Mouse (Mus musculus) frontal cortex, postnatal 36 days (tissue): Measurements from ENCODE around the gene Veph1.

Experiments
- DNase-seq, 2 experiments: peaks; one replicate each; pipeline ENCODE4 v3.0.0; 2022; ENCODE audit warnings: low spot score in 2 of 2

Veph1 gene

GRCm38 (mm10) chr3:66296545-66296944 is at the start of gene Veph1:
TSS of gene Veph1 (minus strand) at chr3:66296837.
- no peak for DNase-seq

DNA sequence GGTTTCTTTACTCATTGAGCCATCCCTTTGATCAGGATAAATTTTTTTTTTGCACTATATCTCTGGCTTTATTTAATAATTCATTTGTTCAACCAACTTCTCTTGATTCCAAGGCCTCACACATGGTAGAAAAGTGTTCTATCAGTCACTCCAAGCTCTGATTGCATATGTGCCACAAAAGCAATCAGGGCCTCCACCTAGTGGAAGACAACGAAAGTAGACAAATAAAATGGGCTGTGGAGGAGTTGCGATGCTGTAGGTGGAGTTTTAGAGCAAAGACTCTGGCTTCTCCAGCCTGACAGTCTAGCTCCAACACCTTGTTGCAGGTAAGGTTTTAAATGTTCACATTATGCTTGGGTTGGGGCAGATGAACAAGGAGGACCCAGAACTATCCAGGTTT is 44.1 kb upstream of the Veph1 start:
- DNase-seq = no peak

DNA sequence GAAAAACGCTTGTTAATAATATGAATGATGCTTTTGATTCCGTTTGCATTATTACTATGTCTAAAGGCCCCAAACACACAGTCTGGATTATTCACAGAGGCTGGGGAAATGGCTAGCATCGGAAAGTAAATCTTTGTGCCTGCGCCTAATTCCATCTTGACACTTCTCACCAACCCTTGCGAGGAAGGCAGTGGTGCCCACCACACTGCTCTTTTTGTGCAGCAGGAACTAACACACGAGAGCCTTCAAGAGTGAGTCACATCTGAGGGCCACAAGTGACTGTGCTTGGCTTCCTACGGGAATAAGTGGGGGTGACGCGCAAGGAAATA is 35.7 kb upstream of the Veph1 start:
- DNase-seq = no peak

DNA sequence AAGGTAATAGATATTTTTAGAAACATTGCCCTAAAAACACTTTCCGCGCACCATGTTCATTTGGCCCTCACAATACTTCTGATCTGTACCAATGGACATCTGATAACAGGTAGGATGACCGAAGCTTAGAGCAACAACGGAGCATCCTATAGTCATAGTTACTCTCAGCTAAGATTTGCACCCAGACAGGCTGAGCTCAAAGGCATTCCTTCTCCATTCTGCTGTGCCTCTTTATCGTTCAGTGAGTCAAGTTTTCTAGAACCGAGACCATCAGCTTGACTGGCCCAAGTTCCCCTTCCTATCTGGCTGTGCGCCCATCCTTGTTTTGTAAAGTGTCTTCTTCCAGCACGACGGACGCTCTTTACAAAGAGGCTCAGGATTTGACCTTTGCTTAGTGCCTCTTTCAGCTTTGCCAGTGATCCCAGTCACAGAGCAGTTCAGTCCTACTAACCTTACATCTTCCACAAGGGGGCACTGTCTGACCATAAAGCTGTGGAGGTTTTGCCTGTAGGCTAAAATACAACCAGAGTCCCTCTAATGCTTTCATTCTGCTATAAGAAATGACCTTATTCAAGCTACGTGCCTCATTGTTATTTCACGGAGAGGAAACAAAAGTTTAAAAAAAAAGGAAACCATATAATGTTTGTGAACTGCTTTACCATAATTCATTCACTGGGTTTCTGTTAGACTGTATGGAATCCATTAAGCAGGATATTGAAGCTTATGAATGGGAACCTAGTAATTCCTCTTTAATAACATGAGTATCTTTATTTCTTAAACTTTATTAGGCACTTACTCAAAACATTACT is 35.2 kb upstream of the Veph1 start:
- peak; percentile 52 to 68 for DNase-seq

DNA sequence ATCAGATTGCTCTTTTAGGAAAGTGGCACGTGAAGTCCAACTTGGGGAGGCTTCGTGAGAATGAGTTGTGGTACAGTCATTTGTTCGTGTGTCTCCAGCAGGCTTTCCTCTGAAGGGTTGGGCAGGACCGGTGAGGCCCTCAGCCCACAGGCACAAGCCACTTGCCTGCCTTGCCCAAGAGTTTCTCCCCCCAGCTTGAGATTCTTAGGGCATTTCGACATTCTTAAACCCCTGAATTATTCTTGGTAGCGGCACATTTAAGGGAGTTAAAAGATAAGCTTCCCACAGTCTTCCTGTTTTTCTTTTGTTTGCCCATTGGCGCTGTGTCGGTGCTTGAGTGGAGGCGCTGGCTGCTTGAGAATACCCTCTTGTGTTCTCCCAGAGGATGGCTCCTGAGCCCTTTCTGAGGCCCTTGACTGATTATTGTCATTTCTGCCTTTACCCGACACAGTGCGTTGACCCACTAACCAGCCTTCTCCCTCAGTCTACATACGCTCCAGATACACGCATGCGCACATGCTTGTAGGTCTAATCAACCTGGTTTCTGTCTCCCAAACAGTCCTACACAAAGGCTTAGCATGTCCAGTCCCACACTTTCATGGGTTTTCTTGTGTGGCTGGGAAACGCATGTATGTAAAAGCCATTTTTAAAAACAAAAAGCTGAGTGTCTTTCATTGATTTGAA is 34.4 kb upstream of the Veph1 start:
- DNase-seq = no peak

- DNase-seq = no peak
These were observed 29.6 kb upstream of the Veph1 start for GRCm38 (mm10) chr3:66325962-66326834.

DNA sequence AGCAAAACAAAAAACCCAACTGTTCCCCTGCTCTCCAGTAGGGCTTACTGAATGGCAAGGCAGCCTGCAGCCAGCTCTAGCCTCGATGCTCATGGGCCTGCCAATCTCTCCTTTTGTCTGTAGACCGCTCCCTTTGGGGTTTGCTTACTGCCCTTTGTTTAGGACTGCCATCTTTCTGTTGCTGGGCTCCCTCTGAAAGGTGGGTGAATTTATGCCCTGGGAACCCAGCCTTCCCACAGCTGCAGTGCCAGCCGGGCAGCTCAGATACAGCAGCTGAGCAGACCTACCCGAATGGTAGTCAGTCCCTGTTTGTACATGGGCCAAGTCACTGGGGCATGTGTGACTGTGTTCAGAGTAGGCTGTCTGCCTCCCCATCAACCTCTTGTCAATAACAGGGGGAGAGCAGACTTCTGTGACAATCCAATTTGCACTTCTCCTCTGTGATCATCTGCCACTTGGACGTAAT is 28.9 kb upstream of the Veph1 start:
- no peak for DNase-seq

GRCm38 (mm10) chr3:66314793-66315715 is 18.4 kb upstream of the Veph1 start:
- no peak for DNase-seq

GRCm38 (mm10) chr3:66310586-66310985 is 13.9 kb upstream of the Veph1 start:
- DNase-seq = no peak

GRCm38 (mm10) chr3:66309531-66309930 is 12.9 kb upstream of the Veph1 start:
- DNase-seq = no peak

DNA sequence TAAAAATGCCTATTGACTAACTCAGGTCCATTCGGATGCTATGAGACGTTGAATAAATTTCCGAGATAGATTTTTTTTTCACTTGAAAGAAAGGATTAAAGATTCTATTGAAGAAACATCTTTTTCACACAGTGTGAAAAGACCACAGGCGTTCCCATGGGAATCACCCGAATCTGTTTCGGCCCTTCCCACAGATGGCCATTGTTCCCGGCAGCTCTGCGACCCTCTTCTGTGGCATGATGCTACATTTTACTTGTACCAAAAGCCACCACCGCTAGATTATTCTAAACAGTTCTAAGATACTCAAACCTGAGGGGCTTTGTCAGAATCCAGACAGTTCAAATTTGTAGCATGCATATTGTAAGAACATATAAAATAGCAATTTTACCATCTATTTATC is 1.4 kb downstream of the Veph1 start:
- no peak for DNase-seq

- no peak for DNase-seq
These were observed 1.9 kb downstream of the Veph1 start for GRCm38 (mm10) chr3:66294729-66295128.

DNA sequence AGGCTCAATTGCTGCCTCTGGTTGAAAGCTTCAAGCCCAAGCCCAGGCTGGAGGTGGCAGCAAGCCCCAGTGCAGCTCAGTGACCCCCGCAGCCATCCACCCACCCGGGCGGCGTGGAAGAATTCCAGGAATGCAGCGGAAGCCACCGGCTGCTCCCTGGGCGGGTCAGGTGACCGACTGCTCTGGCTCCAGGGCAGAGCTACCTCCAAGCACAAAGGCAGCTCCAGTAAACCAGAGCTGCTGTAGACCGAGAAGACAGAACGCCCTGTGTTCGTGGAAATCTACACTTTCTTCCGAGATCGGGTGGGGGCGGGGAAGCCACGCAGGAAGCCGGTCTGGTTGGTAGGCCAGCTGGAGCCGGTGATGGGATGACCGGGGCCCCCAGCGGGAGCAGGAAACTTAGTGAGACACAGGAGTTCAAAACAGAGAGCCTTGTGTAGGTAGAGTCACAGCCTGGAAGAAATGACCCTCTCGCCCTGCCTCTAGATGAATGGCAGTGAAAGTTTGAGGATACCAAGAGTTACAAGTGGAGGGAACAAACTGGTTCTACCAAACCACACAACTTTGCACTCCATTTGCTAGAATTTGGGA is 4.2 kb downstream of the Veph1 start:
- no peak for DNase-seq

- no peak for DNase-seq
These were observed 33.4 kb downstream of the Veph1 start for GRCm38 (mm10) chr3:66263270-66263669.

DNA sequence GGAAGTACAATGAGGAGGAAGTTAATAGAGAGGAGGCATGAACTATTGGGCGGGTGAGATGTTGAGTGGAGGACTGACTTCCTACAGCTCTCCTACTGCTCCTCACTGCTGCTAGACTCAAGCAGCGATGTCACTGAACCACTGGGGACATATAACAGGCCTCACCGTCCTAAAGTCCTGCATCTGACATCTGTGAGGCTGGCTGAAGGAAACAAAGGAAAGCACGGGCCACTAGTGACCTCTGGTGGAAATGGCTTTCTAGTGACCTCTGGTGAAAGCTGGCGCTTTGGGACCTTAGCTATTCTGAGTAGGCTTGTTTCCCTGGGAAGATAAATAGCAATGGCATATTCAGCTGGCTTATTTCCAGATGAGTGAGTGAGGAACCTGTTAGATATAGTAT is 34.3 kb downstream of the Veph1 start:
- DNase-seq = no peak

- peak; percentile 10 to 28 for DNase-seq
These were observed 42.0 kb downstream of the Veph1 start for GRCm38 (mm10) chr3:66254504-66255105.

GRCm38 (mm10) chr3:66251842-66252241 is 44.8 kb downstream of the Veph1 start:
- DNase-seq = no peak

- DNase-seq = no peak
These were observed 56.2 kb downstream of the Veph1 start for GRCm38 (mm10) chr3:66240476-66240875.

DNA sequence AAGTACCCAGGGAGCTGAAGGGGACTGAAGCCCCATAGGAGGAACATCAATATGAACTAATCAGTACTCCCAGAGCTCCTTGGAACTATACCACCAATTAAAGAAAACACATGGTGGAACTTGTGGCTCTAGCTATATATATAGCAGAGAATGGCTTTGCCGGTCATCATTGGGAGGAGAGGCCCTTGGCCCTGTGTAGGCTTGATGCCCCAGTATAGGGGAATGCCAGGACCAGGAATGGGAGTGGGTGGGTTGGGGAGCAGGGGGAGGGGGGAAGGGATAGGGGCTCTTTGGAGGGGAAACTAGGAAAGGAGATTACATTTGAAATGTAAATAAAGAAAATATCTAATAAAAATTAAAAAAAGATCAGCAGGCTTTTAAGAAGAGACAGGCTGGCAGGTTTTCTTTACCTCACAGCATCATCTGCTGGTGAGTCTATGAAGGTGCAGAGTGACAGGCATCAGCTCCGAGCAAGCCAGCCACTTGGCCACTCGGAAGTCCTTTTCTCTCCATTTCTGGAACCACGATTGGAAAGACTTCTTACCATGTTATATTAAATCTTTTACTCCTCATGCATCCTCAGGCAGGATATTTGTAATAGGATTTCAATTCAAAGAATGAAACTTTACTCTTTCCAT is 60.3 kb downstream of the Veph1 start:
- peak in 1 of 2 experiments; percentile 29 for DNase-seq
